Mouse (Mus musculus): ENCODE results near the gene Clec3b.

DNA sequence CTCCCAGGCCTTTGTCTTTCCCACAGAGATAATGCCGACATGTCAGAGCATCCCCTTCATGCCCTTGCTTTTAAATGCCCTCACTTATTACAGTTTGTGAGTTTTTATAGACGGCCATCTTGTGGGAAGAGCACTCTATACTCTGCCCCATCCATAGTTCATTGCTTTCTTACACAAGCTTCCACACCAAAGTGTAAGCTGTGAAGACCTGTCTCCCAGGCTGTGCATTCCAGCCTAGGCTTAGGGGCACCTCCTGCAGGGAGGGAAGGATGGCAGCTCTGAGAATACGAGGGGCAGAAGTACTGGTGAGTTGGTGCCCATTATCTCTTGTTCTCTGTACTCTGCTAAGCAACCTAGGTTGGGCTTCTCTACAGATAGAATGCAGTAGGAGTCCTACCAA, 17.8 kb upstream of the Clec3b start:
- TF ChIP-seq CTCF (IDR thresholded peaks at IDR 0.05; ENCODE audit: control insufficient read depth, insufficient read depth, insufficient read length) (no peak), USF1 (IDR thresholded peaks at IDR 0.05; ENCODE audit: low read depth) (no peak), MAX (IDR thresholded peaks at IDR 0.05) (no peak), MYOG (IDR thresholded peaks at IDR 0.05; ENCODE audit: control insufficient read depth, extremely low read depth, insufficient read length) (no peak), CEBPB (IDR thresholded peaks at IDR 0.05; ENCODE audit: low read depth) (no peak), MYOD1 (IDR thresholded peaks at IDR 0.05; ENCODE audit: control insufficient read depth, insufficient read length, low read depth) (no peak)

Data from C2C12 (cell line).